Comparison of ENCODE assay signal across 8 mouse cellular contexts in genomic region chr5:121660059-121660896, GRCm38 (mm10). TPM values are rescaled to one million over a fixed set of nuclear protein-coding genes. Genes with fewer than 3 reads are reported as not detected.
A peak's percentile ranks its signal among the peaks of the same experiment; 100 is the strongest.
DNase-seq lines count a peak whose midpoint lies in the region; ATAC-seq and TF ChIP-seq lines count a peak whose summit lies in the region.

Acad10 (minus strand) TSS chr5:121660514.
Brap (plus strand) TSS chr5:121660563.

- peak within 1 kb of the TSS; percentile 88 for H3K9ac ChIP-seq in MEL (ENCODE audit: control insufficient read depth, low read depth, low read length, poor library complexity, severe bottlenecking)
- H3K9ac ChIP-seq in lung, embryonic 16.5 days (ENCODE audit: low read length), result peak within 1 kb of the TSS; percentile 97

- under 1% methylated on average over 85 of the region's 85 CpGs for WGBS in cerebellum, adult 2 months
- WGBS in lung, embryonic 16.5 days, result under 1% methylated on average over 73 of the region's 85 CpGs

- peak; percentile 46 to 79 for ATAC-seq in hematopoietic stem cell, adult 5-6 weeks (replicated peaks in 1 of 2; ENCODE audit: insufficient read depth in 1 of 2, low FRiP score in 2 of 2, low TSS enrichment in 1 of 2, low read depth in 1 of 2, poor library complexity in 2 of 2, severe bottlenecking in 2 of 2)
- ATAC-seq in lung, embryonic 16.5 days (ENCODE audit: low read depth), result peak; percentile 96

- H3K27ac ChIP-seq in MEL (ENCODE audit: control insufficient read depth, low read depth, low read length), result peak within 1 kb of the TSS; percentile 28
- peak within 1 kb of the TSS; percentile 80 for H3K27ac ChIP-seq in cerebellum, adult 2 months (ENCODE audit: insufficient read depth, low read length)
- H3K27ac ChIP-seq in lung, embryonic 16.5 days (ENCODE audit: low read length), result peak within 1 kb of the TSS; percentile 70

- peaks cover 5 to 13% of the 10 kb centered on the region in 2 experiments for H3K36me3 ChIP-seq in MEL (ENCODE audit: control insufficient read depth in 1 of 2, insufficient read depth in 2 of 2, low read length in 2 of 2)
- peaks cover 14% of the 10 kb centered on the region for H3K36me3 ChIP-seq in lung, embryonic 16.5 days (ENCODE audit: control insufficient read depth, insufficient read depth, low read length)

- peak within 1 kb of the TSS; percentile 62 for H3K4me2 ChIP-seq in lung, embryonic 16.5 days (ENCODE audit: low read depth, low read length)

- peak; percentile 90 for DNase-seq in MEL (ENCODE audit: low read depth, low spot score)
- DNase-seq in cerebellum, adult 2 months, result peak; percentile 97
- DNase-seq in forelimb bud, embryonic 11.5 days (ENCODE audit: low read depth, low spot score), result peak; percentile 92
- DNase-seq in layer of hippocampus, adult 9-10 months (ENCODE audit: low spot score), result peak; percentile 48
- peak; percentile 95 for DNase-seq in ovary, postnatal 10 days (ENCODE audit: low spot score)
- peak; percentile 82 to 91 for DNase-seq in thymus, postnatal 10 days (ENCODE audit: low spot score in 2 of 2)

- peak within 1 kb of the TSS; percentile 75 to 98 for H3K4me3 ChIP-seq in MEL (ENCODE audit: control insufficient read depth in 1 of 2, insufficient read depth in 1 of 2, low read depth in 2 of 2, low read length in 2 of 2)
- peak within 1 kb of the TSS; percentile 82 for H3K4me3 ChIP-seq in cerebellum, adult 2 months (replicated peaks; ENCODE audit: insufficient read depth, low read depth, low read length)
- peak within 1 kb of the TSS; percentile 96 for H3K4me3 ChIP-seq in lung, embryonic 16.5 days (ENCODE audit: low read length)

- TF ChIP-seq RAD21 in MEL (IDR thresholded peaks at IDR 0.05; ENCODE audit: low read depth, low read length), result no peak

- TF ChIP-seq POLR2A in MEL (IDR thresholded peaks at IDR 0.05; ENCODE audit: control insufficient read depth in 1 of 2, insufficient read depth in 1 of 2, low read depth in 1 of 2, low read length in 2 of 2, poor library complexity in 1 of 2), result peak; percentile 66 to 93; a peak in 3 of 4 replicates
- TF ChIP-seq POLR2A in cerebellum, adult 2 months (IDR thresholded peaks at IDR 0.05; ENCODE audit: borderline replicate concordance, insufficient read depth, low read length), result peak; percentile 98

- no peak for TF ChIP-seq CTCF in MEL (IDR thresholded peaks at IDR 0.05 in 2 of 3, conservative IDR thresholded peaks at IDR 0.05 in 1 of 3; ENCODE audit: control insufficient read depth in 1 of 3, insufficient read depth in 1 of 3, low read depth in 2 of 3, low read length in 3 of 3, poor library complexity in 1 of 3, severe bottlenecking in 1 of 3)
- no peak for TF ChIP-seq CTCF in cerebellum, adult 2 months (IDR thresholded peaks at IDR 0.05; ENCODE audit: borderline replicate concordance, insufficient read depth, low read depth, low read length)

- no peaks in the 10 kb centered on the region for H3K27me3 ChIP-seq in MEL (ENCODE audit: control insufficient read depth in 1 of 2, insufficient read depth in 2 of 2, low read length in 2 of 2)
- no peaks in the 10 kb centered on the region for H3K27me3 ChIP-seq in cerebellum, adult 2 months (ENCODE audit: control insufficient read depth, insufficient read depth, low read length)
- no peaks in the 10 kb centered on the region for H3K27me3 ChIP-seq in lung, embryonic 16.5 days (ENCODE audit: control insufficient read depth, insufficient read depth, low read depth, low read length)

- TF ChIP-seq EP300 in MEL (IDR thresholded peaks at IDR 0.05; ENCODE audit: low read depth in 1 of 2, low read length in 2 of 2), result no peak

- H3K4me1 ChIP-seq in MEL (ENCODE audit: control insufficient read depth in 1 of 2, insufficient read depth in 2 of 2, low read length in 2 of 2), result peaks cover 0 to 9% of the 10 kb centered on the region in 2 experiments; a peak in 2 of 4 replicates
- H3K4me1 ChIP-seq in cerebellum, adult 2 months (ENCODE audit: control insufficient read depth, insufficient read depth, low read length), result peaks cover 8% of the 10 kb centered on the region; the same call in 1 of the 2 replicates
- H3K4me1 ChIP-seq in lung, embryonic 16.5 days (replicated peaks; ENCODE audit: control insufficient read depth, insufficient read depth, low read length), result peaks cover 15% of the 10 kb centered on the region

- H3K9me3 ChIP-seq in MEL (replicated peaks; ENCODE audit: insufficient read depth, low read length), result no peaks in the 10 kb centered on the region
- no peaks in the 10 kb centered on the region for H3K9me3 ChIP-seq in lung, embryonic 16.5 days (ENCODE audit: control insufficient read depth, low read length)

- H3K79me2 ChIP-seq in MEL (ENCODE audit: control insufficient read depth, insufficient read depth, low read length, poor library complexity), result peaks cover 17% of the 10 kb centered on the region

TF ChIP-seq in MEL, 35 proteins besides CTCF, POLR2A, EP300 and RAD21:
- no peak for TF ChIP-seq SMC3 (IDR thresholded peaks at IDR 0.05; ENCODE audit: low read depth, low read length)
- TF ChIP-seq NRF1 (IDR thresholded peaks at IDR 0.05; ENCODE audit: insufficient read depth, low read depth, low read length, poor library complexity, severe bottlenecking), result peak; percentile 95
- TF ChIP-seq ZKSCAN1 (IDR thresholded peaks at IDR 0.05; ENCODE audit: low read depth, low read length), result no peak
- peak; percentile 58; the same call in 1 of the 2 replicates for TF ChIP-seq KAT2A (conservative IDR thresholded peaks at IDR 0.05; ENCODE audit: low read depth, low read length)
- peak; percentile 84 for TF ChIP-seq HCFC1 (IDR thresholded peaks at IDR 0.05; ENCODE audit: low read depth, low read length)
- peak; percentile 94 for TF ChIP-seq ELF1 (IDR thresholded peaks at IDR 0.05; ENCODE audit: low read depth, low read length)
- no peak; the same call in 1 of the 2 replicates for TF ChIP-seq ZMIZ1 (IDR thresholded peaks at IDR 0.05; ENCODE audit: low read depth, low read length)
- TF ChIP-seq USF2 (IDR thresholded peaks at IDR 0.05; ENCODE audit: borderline replicate concordance in 1 of 2, insufficient read depth in 1 of 2, low read depth in 1 of 2, low read length in 2 of 2), result no peak
- peak; percentile 79 for TF ChIP-seq TCF12 (IDR thresholded peaks at IDR 0.05; ENCODE audit: low read depth, low read length)
- peak; percentile 82 for TF ChIP-seq MXI1 (IDR thresholded peaks at IDR 0.05; ENCODE audit: low read depth, low read length)
- 0 out of 2 replicates have a peak, but pooled peaks have one; percentile 28 for TF ChIP-seq MAZ (IDR thresholded peaks at IDR 0.05; ENCODE audit: low read depth, low read length)
- no peak for TF ChIP-seq MEF2A (IDR thresholded peaks at IDR 0.05; ENCODE audit: extremely low read depth, insufficient replicate concordance, low read depth, low read length, poor library complexity, severe bottlenecking)
- peak; percentile 90 for TF ChIP-seq NELFE (IDR thresholded peaks at IDR 0.05; ENCODE audit: low read depth, low read length)
- TF ChIP-seq POLR2AphosphoS2 (IDR thresholded peaks at IDR 0.05; ENCODE audit: low read length), result peak; percentile 69
- peak; percentile 52; the same call in 1 of the 2 replicates for TF ChIP-seq TBP (IDR thresholded peaks at IDR 0.05; ENCODE audit: low read depth, low read length)
- TF ChIP-seq MYC (IDR thresholded peaks at IDR 0.05; ENCODE audit: low read depth, low read length), result no peak
- TF ChIP-seq MAX (IDR thresholded peaks at IDR 0.05; ENCODE audit: low read length), result peak; percentile 71
- peak; percentile 55 for TF ChIP-seq SIN3A (IDR thresholded peaks at IDR 0.05; ENCODE audit: low read length)

RNA-seq across cellular contexts. Expression of gene Acad10, which starts in this region (rescaled TPM):
- 4.3 and 4.4 TPM in 2 replicates for total RNA-seq in MEL (2012; rRNA removed)
- polyA plus RNA-seq in MEL (2012; ENCODE audit: insufficient read depth in 1 of 2, insufficient read length in 2 of 2, low read depth in 1 of 2, low replicate concordance in 2 of 2, missing spikeins in 1 of 2), result 1 to 10 TPM in 1 of 2 experiments, not detected in 1; 5.9 TPM
- polyA plus RNA-seq in cerebellum, adult 2 months (2012; rRNA removed), result 3.6 and 4.0 TPM in 2 replicates
- total RNA-seq in hematopoietic stem cell, adult 5-6 weeks (2017), result 2.7 and 5.3 TPM in 2 replicates
- 3.1 and 3.6 TPM in 2 replicates for polyA plus RNA-seq in lung, embryonic 16.5 days (2015; fragmentation: Nextera tagmentation; extraction: Ambion mirVana)

RNA-seq across cellular contexts. Expression of gene Brap, which starts in this region (rescaled TPM):
- 37.2 and 42.4 TPM in 2 replicates for total RNA-seq in MEL (2012; rRNA removed)
- 100 to 1,000 TPM in 1 of 2 experiments, 10 to 100 TPM in 1; 40.3 to 176 TPM for polyA plus RNA-seq in MEL (2012; ENCODE audit: insufficient read depth in 1 of 2, insufficient read length in 2 of 2, low read depth in 1 of 2, low replicate concordance in 2 of 2, missing spikeins in 1 of 2)
- 51.2 and 54.4 TPM in 2 replicates for polyA plus RNA-seq in cerebellum, adult 2 months (2012; rRNA removed)
- 61.5 and 65.9 TPM in 2 replicates for total RNA-seq in hematopoietic stem cell, adult 5-6 weeks (2017)
- polyA plus RNA-seq in lung, embryonic 16.5 days (2015; fragmentation: Nextera tagmentation; extraction: Ambion mirVana), result 32.4 and 36.5 TPM in 2 replicates

Comparison
In these comparisons a context has a peak if more than half of its experiments do, and no peak if none do; other contexts are left out.
1. Peak in every context shown above with its lines: DNase-seq, ATAC-seq, H3K4me3 ChIP-seq and H3K27ac ChIP-seq.
2. H3K27ac ChIP-seq: peak in every context shown above with its lines; median percentile 80 in cerebellum, adult 2 months; 70 in lung, embryonic 16.5 days; 28 in MEL.